Mouse (Mus musculus): ENCODE measurements around the gene Nectin2. TPM values are rescaled to one million over a fixed set of nuclear protein-coding genes. Genes with fewer than 3 reads are reported as not detected.

Gene Nectin2
- polyA plus RNA-seq, 1 experiment from 2014 or later, result 54.6 TPM

DNA sequence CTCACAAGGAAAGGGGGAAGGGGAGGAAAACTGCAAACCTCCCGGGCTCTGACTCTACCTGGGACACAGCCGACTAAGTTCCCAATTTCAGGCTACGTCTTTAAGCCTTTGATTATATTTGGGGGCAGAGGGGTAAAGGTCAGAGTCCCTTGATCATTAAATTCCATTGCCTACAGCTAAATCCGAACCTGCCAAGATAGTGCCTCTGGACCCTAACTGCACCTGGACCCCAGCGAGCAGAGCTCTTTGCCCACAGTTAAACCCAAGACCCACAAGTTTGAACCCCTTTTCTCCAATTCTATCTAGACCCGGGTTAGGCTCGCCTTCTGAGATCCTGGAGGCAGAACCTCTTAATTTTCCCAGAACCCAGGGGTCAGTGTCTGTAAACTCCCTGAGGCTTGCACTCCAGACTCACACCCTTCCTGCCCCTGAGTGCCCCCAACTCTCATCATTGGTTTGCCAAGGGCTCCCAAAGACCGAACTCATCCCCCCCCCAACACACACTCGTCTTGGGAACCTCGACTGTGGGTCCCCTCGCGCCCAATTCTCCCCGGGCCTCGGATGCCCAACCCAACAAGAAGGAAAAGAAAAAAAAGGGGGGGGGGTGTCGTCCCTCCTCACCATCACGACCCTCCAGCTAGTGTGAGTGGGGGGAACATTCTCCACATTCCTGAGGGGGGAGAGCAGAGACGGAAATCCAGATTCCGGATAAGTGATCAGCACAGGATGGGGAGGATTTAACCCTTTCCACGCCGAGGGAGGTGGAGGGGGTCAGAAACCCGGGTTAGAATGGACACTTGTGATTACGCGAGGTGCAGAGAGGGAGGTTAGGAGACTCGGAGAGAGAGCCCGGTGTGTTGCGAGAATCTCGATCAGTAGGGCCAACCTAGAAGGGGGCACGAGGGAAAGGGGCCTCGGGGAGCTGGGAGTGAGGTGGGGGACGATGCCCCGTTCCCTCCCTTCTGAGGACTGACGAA lies 1.8 kb downstream of the Nectin2 start:
- peaks cover 12% of the 10 kb centered on the region for H3K36me3 ChIP-seq
- peaks cover 50% of the 10 kb centered on the region for H3K4me1 ChIP-seq (replicated peaks)
- no peaks in the 10 kb centered on the region for H3K9me3 ChIP-seq
- peak overlapping the region; percentile 85 for H3K4me3 ChIP-seq
- H3K9ac ChIP-seq, result peak overlapping the region; percentile 93
- ATAC-seq (ENCODE audit: low read depth), result peak; percentile 28
- H3K27ac ChIP-seq (replicated peaks), result peak overlapping the region; percentile 85
- no peaks in the 10 kb centered on the region for H3K27me3 ChIP-seq
- peak overlapping the region; percentile 90 for H3K4me2 ChIP-seq
- WGBS, result 1% methylated on average over 32 of the region's 32 CpGs

DNA sequence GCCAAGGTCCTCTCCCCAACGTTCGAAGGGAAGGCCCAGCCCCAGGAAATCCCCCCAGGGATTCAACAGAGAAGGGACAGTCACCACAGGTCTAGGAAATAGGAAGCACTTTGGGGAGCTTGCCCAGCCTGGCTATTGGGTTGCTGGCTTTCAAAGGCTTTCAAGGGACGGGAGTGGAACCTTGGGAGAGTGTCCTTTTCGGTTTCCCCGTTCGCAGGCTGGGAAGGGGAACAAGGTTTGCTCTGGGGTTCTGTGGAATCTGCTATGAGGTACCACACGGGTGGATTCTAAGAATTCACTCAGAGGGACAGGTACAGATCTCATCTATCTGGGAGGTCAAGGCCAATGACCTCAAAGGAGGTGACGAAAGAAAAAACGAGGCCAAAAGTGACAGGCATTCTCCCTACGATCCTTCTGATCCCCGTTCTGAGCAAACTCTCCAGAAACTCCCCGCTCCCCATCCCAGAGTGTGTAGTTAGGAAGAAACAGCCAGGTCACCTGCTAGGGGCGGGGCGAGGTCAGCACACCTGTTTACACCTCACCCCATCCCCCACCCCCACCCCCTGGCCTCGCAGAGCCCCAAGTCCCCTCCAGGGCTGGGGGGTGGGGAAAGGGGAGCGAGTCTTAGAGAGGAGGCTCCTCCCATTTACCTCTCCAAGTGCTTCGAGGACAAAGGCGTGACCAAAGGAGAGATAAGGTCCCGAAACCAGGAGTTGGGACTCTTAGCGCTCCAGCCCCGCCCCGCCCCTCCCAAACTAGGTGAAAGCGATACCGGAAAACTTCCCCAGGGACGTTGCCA lies 2.7 kb downstream of the Nectin2 start:
- 3% methylated on average over 25 of the region's 25 CpGs for WGBS

DNA sequence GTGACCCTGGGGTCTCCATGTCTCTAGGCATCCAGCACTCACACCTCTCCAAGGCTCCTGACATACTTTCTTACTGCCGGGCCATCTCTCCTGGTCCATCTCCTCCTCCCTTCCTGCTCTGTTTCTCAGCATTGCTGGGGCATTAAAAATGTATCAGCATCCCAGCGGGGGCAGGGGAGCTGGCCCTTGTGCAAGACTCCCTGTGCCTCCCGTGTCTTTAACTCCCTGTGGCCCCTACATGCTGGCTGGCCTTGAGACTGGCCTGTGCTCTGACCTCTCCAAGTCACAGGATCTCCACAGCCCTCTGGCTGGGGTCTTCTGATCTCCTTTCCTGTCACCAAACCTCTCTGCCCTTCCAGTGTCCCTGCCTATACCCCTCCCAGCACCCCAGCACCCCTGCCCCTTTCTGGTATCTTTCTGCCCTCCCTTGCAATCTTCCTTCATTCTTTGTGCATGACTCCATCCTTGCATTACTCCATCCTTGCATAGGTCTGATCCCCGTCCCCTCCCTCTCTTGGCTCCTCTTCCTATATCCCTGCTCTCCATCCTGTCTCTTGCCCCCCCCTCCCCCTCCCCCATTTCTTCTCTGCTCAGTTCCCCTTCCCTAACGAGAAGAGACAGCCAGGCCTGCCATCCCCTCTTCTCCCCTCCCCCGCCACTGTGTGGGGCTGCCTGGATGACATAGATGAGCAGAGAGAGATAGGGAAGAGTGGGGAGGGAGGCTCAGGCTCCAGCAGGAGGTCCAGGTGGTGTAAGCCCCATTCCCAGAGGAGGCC lies 3.7 kb downstream of the Nectin2 start:
- H3K4me2 ChIP-seq, result peak overlapping the region; percentile 90
- no peak for ATAC-seq (ENCODE audit: low read depth)
- no peaks in the 10 kb centered on the region for H3K27me3 ChIP-seq
- peaks cover 17% of the 10 kb centered on the region for H3K36me3 ChIP-seq
- WGBS, result 33% methylated on average over 6 of the region's 6 CpGs
- H3K9ac ChIP-seq, result peak overlapping the region; percentile 93
- H3K4me1 ChIP-seq (replicated peaks), result peaks cover 55% of the 10 kb centered on the region
- H3K4me3 ChIP-seq, result peak overlapping the region; percentile 85
- H3K9me3 ChIP-seq, result no peaks in the 10 kb centered on the region
- peak overlapping the region; percentile 54; the same call in 1 of the 2 replicates for H3K27ac ChIP-seq (replicated peaks)

More for the DNA sequence above, 2.7 kb downstream of the Nectin2 start:
- Histone ChIP-seq H3K27ac (replicated peaks) (peak overlapping the region; percentile 54; the same call in 1 of the 2 replicates), H3K9ac (peak overlapping the region; percentile 93), H3K4me1 (replicated peaks) (peaks cover 50% of the 10 kb centered on the region), H3K4me3 (peak overlapping the region; percentile 85), H3K4me2 (peak overlapping the region; percentile 90), H3K36me3 (peaks cover 17% of the 10 kb centered on the region), H3K27me3 (no peaks in the 10 kb centered on the region), H3K9me3 (no peaks in the 10 kb centered on the region)
- no peak for ATAC-seq (ENCODE audit: low read depth)

DNA sequence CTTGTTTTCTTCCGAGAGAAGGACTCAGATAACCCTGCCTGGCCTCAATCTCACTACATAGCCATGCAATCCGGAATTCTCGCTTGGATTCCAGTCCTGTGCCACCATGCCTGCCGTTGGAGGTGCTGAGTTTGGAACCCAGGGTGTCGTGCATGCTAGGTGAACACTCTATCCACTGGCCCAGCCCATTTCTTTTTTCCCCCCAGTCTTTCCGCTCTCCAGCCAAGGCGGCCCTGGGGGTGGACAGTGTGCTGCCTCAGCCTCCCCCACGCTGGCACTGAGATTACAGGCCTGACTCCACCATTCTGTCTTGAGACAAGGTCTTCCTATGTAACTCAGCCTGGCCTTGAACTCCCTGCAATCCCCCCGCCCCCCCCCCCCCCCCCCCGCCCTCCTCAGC lies 4.3 kb downstream of the Nectin2 start:
- Histone ChIP-seq H3K9me3 (no peaks in the 10 kb centered on the region), H3K9ac (no peak overlapping the region), H3K4me1 (replicated peaks) (peaks cover 61% of the 10 kb centered on the region), H3K4me3 (no peak overlapping the region), H3K36me3 (peaks cover 17% of the 10 kb centered on the region), H3K4me2 (no peak overlapping the region), H3K27ac (replicated peaks) (no peak overlapping the region), H3K27me3 (no peaks in the 10 kb centered on the region)
- WGBS, result 74% methylated on average over 10 of the region's 10 CpGs
- ATAC-seq (ENCODE audit: low read depth), result no peak

DNA sequence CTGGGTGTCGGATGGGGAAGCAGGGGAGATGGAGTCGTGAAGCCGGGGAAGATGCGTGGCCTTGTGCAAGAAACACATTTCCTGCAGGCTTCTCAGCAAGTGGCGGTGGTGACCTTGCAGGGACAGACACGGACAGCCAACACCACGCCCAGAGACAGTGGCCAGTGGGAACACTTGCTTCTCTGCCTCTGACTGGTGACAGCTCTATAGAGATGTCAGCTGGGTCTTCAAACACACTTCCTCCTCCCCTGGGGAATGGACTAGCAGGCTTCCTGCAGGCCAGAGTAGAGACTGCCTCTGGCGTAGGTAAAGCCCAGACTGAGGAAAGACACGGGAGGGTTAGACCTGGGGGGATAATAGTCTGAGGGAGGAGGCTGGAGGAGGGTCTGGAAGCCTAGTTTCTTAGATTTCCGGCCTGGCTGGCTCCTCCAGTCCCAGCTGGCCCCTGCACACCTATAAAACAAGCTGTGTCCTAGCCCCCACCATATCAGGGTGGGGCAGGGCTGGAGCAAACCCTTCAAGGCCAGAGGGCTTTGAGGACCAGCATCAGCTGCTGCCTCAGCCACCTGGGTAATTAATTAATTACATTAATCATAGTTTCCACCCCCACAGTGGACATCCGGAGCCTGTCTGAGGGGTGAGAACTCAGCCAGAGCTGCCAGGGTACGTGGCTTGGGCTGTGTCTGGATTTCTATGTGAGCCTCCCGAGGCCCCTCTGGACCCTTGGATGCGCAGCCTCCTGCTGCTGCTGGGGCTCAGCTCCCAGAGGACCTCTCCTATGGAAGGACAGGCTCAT lies 5.5 kb downstream of the Nectin2 start:
- H3K9me3 ChIP-seq, result no peaks in the 10 kb centered on the region
- peak overlapping the region; percentile 41 for H3K9ac ChIP-seq
- peaks cover 27% of the 10 kb centered on the region for H3K36me3 ChIP-seq
- WGBS, result 58% methylated on average over 14 of the region's 14 CpGs
- H3K4me2 ChIP-seq, result no peak overlapping the region
- H3K27me3 ChIP-seq, result no peaks in the 10 kb centered on the region
- no peak for ATAC-seq (ENCODE audit: low read depth)
- H3K4me1 ChIP-seq (replicated peaks), result peaks cover 57% of the 10 kb centered on the region
- no peak overlapping the region for H3K4me3 ChIP-seq
- H3K27ac ChIP-seq (replicated peaks), result peak overlapping the region; percentile 54; the same call in 1 of the 2 replicates

DNA sequence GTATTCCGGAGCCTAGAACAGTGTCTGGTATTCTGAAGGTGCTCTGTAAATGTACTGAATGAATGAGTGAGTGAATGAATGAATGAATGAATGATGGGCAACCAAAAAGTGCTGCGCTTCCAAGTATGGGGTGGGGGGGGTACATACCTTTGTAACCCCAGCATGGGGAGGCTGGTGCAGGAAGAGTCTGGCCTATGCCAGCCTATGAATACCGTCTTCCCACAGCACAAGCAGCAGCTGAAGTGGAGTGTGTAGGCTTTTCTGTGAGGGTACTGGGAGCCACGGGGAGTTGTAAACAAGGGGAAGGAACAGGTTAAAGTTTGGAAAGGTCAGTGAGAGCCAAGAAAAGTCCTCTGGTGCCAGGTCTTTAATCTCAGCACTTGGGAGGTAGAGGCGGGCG lies 6.5 kb downstream of the Nectin2 start:
- H3K4me1 ChIP-seq (replicated peaks), result peaks cover 57% of the 10 kb centered on the region
- H3K9me3 ChIP-seq, result no peaks in the 10 kb centered on the region
- H3K4me3 ChIP-seq, result no peak overlapping the region
- 88% methylated on average over 6 of the region's 6 CpGs for WGBS
- ATAC-seq (ENCODE audit: low read depth), result no peak
- no peak overlapping the region for H3K27ac ChIP-seq (replicated peaks)
- no peak overlapping the region for H3K9ac ChIP-seq
- peaks cover 27% of the 10 kb centered on the region for H3K36me3 ChIP-seq
- no peak overlapping the region for H3K4me2 ChIP-seq
- H3K27me3 ChIP-seq, result no peaks in the 10 kb centered on the region

DNA sequence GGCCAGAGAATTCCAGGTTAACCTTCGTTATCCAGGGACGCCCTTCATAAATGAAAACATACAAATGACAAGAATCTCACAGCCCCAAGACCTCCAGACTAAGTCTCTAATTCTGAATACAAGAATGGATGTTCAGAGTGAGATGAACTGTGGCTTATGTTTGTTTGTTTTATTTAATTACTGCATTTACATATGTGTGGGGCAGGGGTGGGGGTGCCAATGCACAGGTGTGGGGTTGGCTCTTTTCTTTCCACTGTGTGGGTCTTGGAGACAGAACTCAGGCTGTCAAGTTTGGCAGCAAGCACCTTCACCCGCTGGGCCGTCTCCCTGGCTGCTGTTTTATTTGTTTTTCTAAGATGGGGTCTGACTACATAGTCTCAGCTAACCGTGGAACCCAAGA lies 7.8 kb downstream of the Nectin2 start:
- ATAC-seq (ENCODE audit: low read depth), result no peak
- peaks cover 36% of the 10 kb centered on the region for H3K36me3 ChIP-seq

DNA sequence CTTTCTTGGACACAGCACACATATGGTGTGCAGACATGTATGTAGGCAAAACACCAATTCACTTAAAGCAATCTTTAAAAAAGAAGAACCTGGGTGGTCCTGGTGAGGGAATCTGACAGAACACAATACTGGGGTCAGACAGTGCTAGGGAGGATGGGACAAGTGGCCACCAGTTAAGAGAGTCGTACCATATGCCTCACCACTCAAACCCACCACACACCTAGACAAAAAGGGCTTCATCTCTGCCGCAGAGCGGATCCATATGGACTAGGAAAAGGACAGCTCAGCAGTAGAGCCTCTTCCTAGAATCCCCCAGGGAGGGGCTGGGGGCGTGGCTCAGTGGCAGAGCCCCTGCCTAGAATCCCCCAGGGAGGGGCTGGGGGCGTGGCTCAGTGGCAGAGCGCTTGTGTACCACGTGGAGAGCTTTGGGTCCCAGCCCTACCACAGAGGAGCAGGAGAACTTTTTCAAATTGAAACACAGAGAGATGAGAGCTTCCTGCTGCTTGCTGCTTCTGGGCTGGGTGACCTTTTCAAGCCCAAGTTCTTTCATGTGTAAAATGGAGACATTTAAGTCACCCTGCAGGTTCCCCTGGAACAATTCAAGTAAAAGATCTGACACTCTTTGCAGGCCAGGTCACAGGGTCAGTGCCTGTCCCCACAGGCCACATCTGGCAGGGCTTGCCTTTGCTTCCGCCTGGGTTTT lies 8.8 kb downstream of the Nectin2 start:
- Histone ChIP-seq H3K4me1 (replicated peaks) (peaks cover 34% of the 10 kb centered on the region), H3K9me3 (no peaks in the 10 kb centered on the region), H3K4me3 (no peak overlapping the region), H3K27ac (replicated peaks) (0 out of 2 replicates have a peak overlapping the region, but pooled peaks have one; percentile 9), H3K36me3 (peaks cover 46% of the 10 kb centered on the region), H3K4me2 (no peak overlapping the region), H3K27me3 (no peaks in the 10 kb centered on the region), H3K9ac (no peak overlapping the region)
- 10% methylated on average over 8 of the region's 8 CpGs for WGBS
- ATAC-seq (ENCODE audit: low read depth), result no peak

More for the DNA sequence above, 7.8 kb downstream of the Nectin2 start:
- H3K4me1 ChIP-seq (replicated peaks), result peaks cover 44% of the 10 kb centered on the region
- H3K9ac ChIP-seq, result no peak overlapping the region
- H3K27ac ChIP-seq (replicated peaks), result no peak overlapping the region
- H3K4me2 ChIP-seq, result no peak overlapping the region
- no peak overlapping the region for H3K4me3 ChIP-seq
- H3K9me3 ChIP-seq, result no peaks in the 10 kb centered on the region
- WGBS, result 53% methylated on average over 5 of the region's 5 CpGs
- no peaks in the 10 kb centered on the region for H3K27me3 ChIP-seq

DNA sequence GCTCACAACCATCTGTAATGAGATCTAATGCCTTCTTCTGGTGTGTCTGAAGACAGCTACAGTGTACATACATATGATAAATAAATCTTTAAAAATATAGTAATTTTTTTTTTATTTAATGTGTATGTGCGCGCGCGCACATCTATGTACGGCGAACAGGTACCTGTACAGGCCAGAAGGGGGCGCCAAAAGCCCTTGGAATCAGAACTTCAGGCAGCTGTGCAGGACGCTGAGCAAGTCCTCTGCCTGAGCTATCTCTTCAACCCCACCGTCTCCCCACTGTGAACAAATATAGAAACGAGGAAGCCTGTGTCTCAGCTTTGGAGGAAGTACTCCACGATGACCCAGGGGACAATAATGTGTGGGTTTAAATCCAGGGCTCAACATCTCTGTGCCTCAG lies 10.0 kb downstream of the Nectin2 start:
- H3K36me3 ChIP-seq, result peaks cover 54% of the 10 kb centered on the region
- no peak for ATAC-seq (ENCODE audit: low read depth)
- H3K4me1 ChIP-seq (replicated peaks), result peaks cover 25% of the 10 kb centered on the region
- H3K9me3 ChIP-seq, result no peaks in the 10 kb centered on the region
- no peak overlapping the region for H3K4me2 ChIP-seq
- WGBS, result 89% methylated on average over 11 of the region's 11 CpGs
- no peaks in the 10 kb centered on the region for H3K27me3 ChIP-seq
- no peak overlapping the region for H3K4me3 ChIP-seq
- no peak overlapping the region for H3K9ac ChIP-seq
- no peak overlapping the region for H3K27ac ChIP-seq (replicated peaks)

DNA sequence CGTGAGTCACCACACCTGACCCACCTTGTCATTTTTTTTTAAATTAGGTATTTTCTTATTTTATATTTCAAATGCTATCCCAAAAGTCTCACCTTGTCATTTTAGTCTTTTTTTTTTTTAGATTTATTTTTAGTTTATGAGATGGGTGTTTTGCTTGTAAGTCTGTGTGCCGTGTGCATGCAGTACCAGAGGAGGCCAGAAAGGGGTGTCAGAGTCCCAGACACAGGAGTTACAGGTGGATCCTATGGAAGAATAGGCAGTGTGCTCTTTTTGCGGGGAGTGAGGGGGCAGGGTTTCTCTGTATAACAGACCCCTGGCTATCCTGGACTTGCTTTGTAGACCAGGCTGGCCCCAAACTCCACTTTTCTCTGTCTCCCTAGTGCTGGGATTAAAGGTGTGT lies 11.5 kb downstream of the Nectin2 start:
- Histone ChIP-seq H3K4me1 (replicated peaks) (peaks cover 15% of the 10 kb centered on the region), H3K27ac (replicated peaks) (no peak overlapping the region), H3K4me2 (no peak overlapping the region), H3K9ac (no peak overlapping the region), H3K36me3 (peaks cover 60% of the 10 kb centered on the region), H3K9me3 (no peaks in the 10 kb centered on the region), H3K27me3 (no peaks in the 10 kb centered on the region), H3K4me3 (no peak overlapping the region)
- 91% methylated on average over 3 of the region's 3 CpGs for WGBS
- ATAC-seq (ENCODE audit: low read depth), result no peak

Data from neural tube, embryonic 13.5 days (tissue).